ENCODE assay signal across 11 mouse cellular contexts in the genomic region with DNA sequence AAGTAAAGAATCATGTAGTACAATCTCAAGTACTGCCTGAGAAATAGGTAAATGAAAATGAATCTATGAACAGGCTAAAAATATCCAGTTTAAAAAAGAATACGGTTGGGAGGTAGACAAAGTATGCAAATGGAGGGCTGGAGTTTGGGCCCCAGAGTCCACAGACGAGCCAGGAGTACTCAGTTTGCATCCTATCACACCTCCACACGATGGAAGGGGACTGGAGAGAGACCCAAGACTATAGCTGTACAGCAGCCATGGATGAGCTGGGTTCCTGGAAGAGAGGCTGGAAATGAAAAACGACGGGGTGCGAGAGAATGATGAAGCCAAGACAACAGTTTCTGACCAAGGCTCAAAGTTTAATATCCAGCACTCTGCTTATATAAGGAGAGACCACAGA.
"Had no signal": no experiment of that assay in that cellular context is flagged by ENCODE, and none has a peak within 500 bp of the region (broad histone marks: within the 10 kb centered on the region; RNA-seq: fewer than 3 reads in every experiment).

No protein-coding gene starts in this region.

- H3K27ac ChIP-seq: lung, embryonic 15.5 days; midbrain, embryonic 13.5 days had no signal

- H3K4me2 ChIP-seq: limb, embryonic 12.5 days; lung, embryonic 15.5 days; midbrain, embryonic 13.5 days had no signal

- ATAC-seq: intestine, embryonic 16.5 days; midbrain, embryonic 13.5 days had no signal

- DNase-seq: kidney, adult 8-10 months; kidney, postnatal 25 days; lung, postnatal 14 days; retina, postnatal 1 day; right cerebral cortex, postnatal 4 days; thymus, postnatal 36 days had no signal

- H3K27me3 ChIP-seq: limb, embryonic 12.5 days; lung, embryonic 15.5 days; midbrain, embryonic 13.5 days had no signal

- H3K4me3 ChIP-seq: limb, embryonic 12.5 days; lung, embryonic 15.5 days; midbrain, embryonic 13.5 days; myocyte had no signal

- H3K4me1 ChIP-seq: midbrain, embryonic 13.5 days had no signal

- H3K9ac ChIP-seq: limb, embryonic 12.5 days; lung, embryonic 15.5 days; midbrain, embryonic 13.5 days had no signal

- H3K36me3 ChIP-seq: limb, embryonic 12.5 days; lung, embryonic 15.5 days; midbrain, embryonic 13.5 days had no signal

- H3K9me3 ChIP-seq: limb, embryonic 12.5 days; lung, embryonic 15.5 days; midbrain, embryonic 13.5 days had no signal
